Mouse (Mus musculus) cerebellum, adult 9-10 months (tissue): ENCODE measurements around the gene Astn2.

Experiments used
- DNase-seq: peaks from one replicate; pipeline ENCODE4 v3.0.0; 2022

Astn2 gene

GRCm38 (mm10) chr4:65959188-65959759 is 445.1 kb downstream of the Astn2 start:
- no peak for DNase-seq

- no peak for DNase-seq
These were observed 445.8 kb downstream of the Astn2 start for GRCm38 (mm10) chr4:65958369-65959187.

GRCm38 (mm10) chr4:65951918-65952317 is 452.5 kb downstream of the Astn2 start:
- DNase-seq: no peak

- no peak for DNase-seq
These were observed 457.2 kb downstream of the Astn2 start for GRCm38 (mm10) chr4:65947141-65947649.

GRCm38 (mm10) chr4:65946021-65946420 is 458.4 kb downstream of the Astn2 start:
- DNase-seq: no peak

- no peak for DNase-seq
These were observed 473.5 kb downstream of the Astn2 start for GRCm38 (mm10) chr4:65930901-65931300.

- no peak for DNase-seq
These were observed 484.1 kb downstream of the Astn2 start for GRCm38 (mm10) chr4:65920294-65920693.

GRCm38 (mm10) chr4:65916027-65917008 is 488.1 kb downstream of the Astn2 start:
- no peak for DNase-seq

- no peak for DNase-seq
These were observed 492.0 kb downstream of the Astn2 start for GRCm38 (mm10) chr4:65912247-65912942.

- DNase-seq: peak; percentile 73
These were observed 496.8 kb downstream of the Astn2 start for GRCm38 (mm10) chr4:65907660-65908059.

GRCm38 (mm10) chr4:65904963-65905362 is 499.4 kb downstream of the Astn2 start:
- DNase-seq: no peak

GRCm38 (mm10) chr4:65896092-65897027 is 508.1 kb downstream of the Astn2 start:
- DNase-seq: no peak

GRCm38 (mm10) chr4:65888332-65888993 is 515.9 kb downstream of the Astn2 start:
- DNase-seq: peak; percentile 31

GRCm38 (mm10) chr4:65886862-65887261 is 517.5 kb downstream of the Astn2 start:
- DNase-seq: no peak

GRCm38 (mm10) chr4:65885921-65886320 is 518.5 kb downstream of the Astn2 start:
- no peak for DNase-seq

GRCm38 (mm10) chr4:65874236-65874781 is 530.1 kb downstream of the Astn2 start:
- no peak for DNase-seq

GRCm38 (mm10) chr4:65864551-65864950 is 539.9 kb downstream of the Astn2 start:
- DNase-seq: no peak

- DNase-seq: peak; percentile 55
These were observed 561.2 kb downstream of the Astn2 start for GRCm38 (mm10) chr4:65843191-65843590.

- peak; percentile 36 for DNase-seq
These were observed 564.8 kb downstream of the Astn2 start for GRCm38 (mm10) chr4:65839550-65840000.

GRCm38 (mm10) chr4:65838781-65839180 is 565.6 kb downstream of the Astn2 start:
- no peak for DNase-seq
